Mouse (Mus musculus) cerebellum, postnatal 4 days (tissue): ENCODE data around the gene Srm.

Source experiments
- DNase-seq, 2 experiments: peaks; one replicate each; pipeline ENCODE4 v3.0.0; 2022; ENCODE audit warnings: low spot score in 2 of 2, mixed read lengths in 1 of 2

Srm gene

DNA sequence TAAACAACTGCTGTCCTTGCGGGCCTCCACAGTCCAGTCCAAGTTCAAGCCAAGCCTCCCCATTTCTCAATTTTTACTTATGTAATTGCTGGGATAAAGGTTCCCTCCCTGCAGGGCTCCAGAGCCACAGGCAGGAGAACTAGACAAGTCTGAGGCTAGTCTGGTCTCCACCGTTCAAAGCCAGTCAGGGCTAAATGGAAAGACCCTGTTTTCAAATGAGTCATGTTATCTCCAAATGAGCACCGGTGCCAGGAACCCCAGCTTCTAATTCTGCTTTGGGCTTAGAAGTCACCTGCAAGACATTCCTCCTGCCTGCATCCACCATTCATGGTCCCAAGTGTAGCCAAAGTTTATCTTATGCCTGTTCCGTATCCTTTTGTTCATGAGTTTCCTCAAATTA lies 10.6 kb downstream of the Srm start:
- no peak for DNase-seq

DNA sequence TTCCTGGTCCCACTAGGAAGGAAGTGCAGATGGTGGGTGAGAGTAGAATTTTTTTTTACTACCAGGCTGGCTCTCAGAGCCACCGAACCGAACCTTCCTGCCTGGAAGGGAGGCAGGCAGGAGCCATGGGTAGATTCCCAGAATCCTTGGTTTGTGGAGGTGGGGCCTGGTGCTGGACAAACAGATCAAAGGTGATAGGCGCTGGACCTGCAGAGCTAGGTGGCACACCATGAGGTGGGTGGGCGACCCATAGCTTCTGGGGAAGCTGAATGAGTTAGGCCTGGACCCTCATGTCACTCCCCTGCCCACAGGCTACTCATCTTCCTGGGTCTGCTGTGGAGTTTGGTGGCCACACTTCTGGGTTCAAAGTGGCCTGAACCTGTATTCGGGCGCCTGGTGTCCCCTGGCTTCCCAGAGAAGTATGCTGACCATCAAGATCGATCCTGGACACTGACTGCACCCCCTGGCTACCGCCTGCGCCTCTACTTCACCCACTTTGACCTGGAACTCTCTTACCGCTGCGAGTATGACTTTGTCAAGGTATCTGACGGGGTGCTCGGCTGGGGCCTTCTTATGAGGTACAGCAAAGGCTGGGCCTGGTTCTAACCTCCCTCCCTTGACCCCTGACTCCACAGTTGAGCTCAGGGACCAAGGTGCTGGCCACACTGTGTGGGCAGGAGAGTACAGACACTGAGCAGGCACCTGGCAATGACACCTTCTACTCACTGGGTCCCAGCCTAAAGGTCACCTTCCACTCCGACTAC lies 11.2 kb downstream of the Srm start, which contains the start of gene Masp2:
TSS of gene Masp2 (plus strand) at position 198 of the 764 bp plus-strand sequence.
- no peak for DNase-seq

DNA sequence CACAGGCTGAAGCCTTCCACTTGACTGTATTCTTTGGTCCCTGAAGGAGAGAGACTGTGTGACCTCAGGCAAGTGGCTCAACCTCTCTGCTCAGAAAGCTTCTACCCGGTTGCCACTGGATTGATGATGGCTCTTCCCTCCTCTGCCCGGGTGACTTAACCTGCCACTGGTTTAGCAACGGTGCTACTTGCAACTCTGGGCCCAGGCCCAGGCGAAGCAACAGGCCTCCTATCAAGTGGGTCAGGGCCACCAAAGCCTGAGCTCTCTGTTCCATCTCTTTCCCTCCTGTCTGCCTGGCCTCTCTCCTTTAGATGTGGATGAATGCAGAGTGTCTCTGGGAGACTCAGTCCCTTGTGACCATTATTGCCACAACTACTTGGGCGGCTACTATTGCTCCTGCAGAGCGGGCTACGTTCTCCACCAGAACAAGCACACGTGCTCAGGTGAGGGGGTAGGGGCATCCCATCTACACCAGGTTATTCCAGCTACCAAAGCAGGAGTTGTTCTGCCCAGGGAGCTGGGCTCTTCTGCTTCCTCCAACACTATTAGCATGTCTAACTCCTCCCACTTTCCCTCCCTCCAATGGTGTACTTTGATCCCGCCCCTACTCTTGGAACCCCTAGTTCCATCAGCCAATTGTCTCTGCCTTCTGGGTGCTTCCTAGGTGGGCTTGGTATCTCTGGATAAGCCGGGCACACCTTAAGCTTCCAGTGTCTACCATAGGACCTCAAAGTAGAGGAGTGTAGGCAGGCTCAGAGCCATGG lies 12.3 kb downstream of the Srm start:
- no peak for DNase-seq

DNA sequence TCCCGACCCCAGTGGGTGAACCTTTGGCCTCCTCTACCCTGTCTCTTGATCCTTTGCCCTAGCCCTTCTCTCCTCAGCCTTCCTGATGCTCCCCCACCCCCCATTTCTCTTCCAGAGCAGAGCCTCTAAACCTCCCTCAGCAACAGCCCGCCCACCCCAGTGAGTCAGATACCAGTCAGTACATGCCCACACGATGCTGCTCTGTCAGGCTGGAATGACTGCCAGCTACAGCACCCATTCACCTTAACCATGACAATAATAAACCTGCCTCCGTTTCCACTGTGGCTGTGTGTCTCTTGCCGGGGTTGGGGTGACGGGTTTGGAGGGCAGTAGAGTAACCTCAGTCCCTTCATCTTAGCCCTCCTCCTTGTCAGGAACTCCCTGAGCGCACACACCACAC lies 12.8 kb downstream of the Srm start:
- DNase-seq: no peak

GRCm38 (mm10) chr4:148604541-148605165 lies 13.3 kb downstream of the Srm start:
- DNase-seq: peak in 1 of 2 experiments; percentile 72

- peak in 1 of 2 experiments; percentile 70 for DNase-seq
These were observed 16.5 kb downstream of the Srm start for GRCm38 (mm10) chr4:148607758-148608157.

- no peak for DNase-seq
These were observed 18.5 kb downstream of the Srm start for GRCm38 (mm10) chr4:148609805-148610204.

- DNase-seq: no peak
These were observed 19.5 kb downstream of the Srm start for GRCm38 (mm10) chr4:148610631-148611364.

- no peak for DNase-seq
These were observed 21.3 kb downstream of the Srm start for GRCm38 (mm10) chr4:148612557-148612956.

- no peak for DNase-seq
These were observed 22.4 kb downstream of the Srm start for GRCm38 (mm10) chr4:148613738-148614137.

DNA sequence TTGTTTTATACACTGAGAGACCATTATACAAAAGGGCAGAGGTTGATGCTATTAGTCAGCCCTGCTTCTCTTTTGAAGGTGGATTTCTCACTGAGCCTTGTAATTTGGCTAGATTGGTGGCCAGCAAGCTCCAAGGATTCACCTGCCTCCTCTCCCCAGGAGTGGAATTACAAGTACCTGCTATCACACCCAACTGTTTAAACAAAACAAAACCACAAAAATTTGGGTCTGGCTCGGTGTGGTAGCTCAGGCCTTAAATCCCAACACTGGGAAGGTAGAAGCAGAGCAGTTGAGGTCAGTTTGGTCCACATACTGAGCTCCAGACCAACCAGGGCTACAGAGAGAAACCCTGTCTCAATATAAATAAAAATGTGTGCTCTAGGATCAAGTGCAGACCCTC lies 28.5 kb downstream of the Srm start:
- DNase-seq: no peak

- DNase-seq: no peak
These were observed 29.4 kb downstream of the Srm start for GRCm38 (mm10) chr4:148620718-148621117.

DNA sequence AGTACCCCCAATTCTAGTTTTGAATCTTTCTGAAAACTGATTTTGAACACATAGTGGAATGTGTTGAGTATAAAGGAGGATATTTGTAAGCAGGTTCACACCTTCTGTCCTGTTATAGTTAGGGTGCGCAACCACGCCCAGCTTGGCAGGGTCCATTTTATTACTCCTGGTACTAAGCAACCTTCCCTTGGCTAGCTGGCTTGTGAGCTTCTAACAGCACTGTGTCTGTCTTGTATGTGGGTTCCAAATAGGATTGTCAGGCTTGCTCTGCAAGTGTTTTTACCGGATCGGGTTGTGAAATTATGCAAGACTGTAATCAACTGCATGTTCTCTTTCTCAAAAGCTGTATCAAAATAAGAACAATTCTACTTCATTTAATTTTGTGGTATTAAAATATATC lies 31.2 kb downstream of the Srm start:
- DNase-seq: no peak

DNA sequence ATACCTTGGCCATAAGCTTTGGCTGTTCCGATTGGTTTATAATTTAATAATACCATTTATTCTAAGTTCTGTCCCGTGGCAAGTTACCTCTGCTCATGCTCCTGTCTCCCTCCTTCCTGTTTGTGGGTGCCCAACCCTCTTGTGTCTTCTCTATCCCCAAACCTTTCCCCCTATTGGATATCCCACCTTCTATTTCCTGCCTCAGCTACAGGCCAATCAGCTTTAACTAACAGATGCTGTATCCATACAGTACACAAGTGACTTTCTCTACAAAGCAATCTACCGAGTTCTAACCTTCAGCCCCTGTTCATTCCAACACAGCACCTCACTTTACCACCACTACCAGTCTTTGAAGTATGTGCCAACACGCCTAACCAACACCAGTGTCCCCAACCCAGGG lies 32.3 kb downstream of the Srm start:
- DNase-seq: no peak

DNA sequence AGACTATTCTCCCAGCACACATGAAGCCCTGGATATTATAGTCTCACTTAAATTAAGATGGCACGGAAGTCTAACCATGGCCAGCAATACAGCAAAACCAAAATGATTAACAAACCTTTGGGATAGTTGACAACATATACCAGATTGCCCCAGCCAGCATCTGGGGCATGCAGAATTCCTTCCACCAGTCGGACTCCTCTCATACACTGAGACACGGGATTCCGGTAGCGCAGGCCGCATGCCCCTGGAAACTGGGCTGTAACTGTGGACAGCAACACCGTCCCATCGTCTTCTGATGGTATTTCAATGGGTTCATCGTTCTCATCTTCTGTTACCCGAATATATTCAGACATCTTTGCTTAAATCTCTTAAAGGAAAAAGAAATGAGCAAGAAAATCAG lies 33.7 kb downstream of the Srm start:
- DNase-seq: no peak

GRCm38 (mm10) chr4:148625756-148626622 lies 34.7 kb downstream of the Srm start:
- DNase-seq: no peak

- peak; percentile 92 to 97 for DNase-seq
These were observed 35.4 kb downstream of the Srm start, which contains the start of gene Tardbp for GRCm38 (mm10) chr4:148626623-148627185. Gene Tardbp, minus strand, starts transcription at chr4:148627019.

- no peak for DNase-seq
These were observed 35.9 kb downstream of the Srm start for GRCm38 (mm10) chr4:148627246-148627645.

- no peak for DNase-seq
These were observed 40.9 kb downstream of the Srm start for GRCm38 (mm10) chr4:148632013-148632692.
